Mouse (Mus musculus): ENCODE measurements at regions not wholly inside any gene's neighbourhood (a gene's known extent, or its start where the extent isn't known, plus 50 kb on each side); places are given as distances from the start of the nearest gene placed in this dataset.

GRCm38 (mm10) chr5:116914876-116915275 lies 201.0 kb downstream of the Suds3 start:
- DNase-seq (ENCODE audit: low spot score in 2 of 2), result no peak

GRCm38 (mm10) chr5:116900846-116901245 lies 215.1 kb downstream of the Suds3 start:
- no peak for DNase-seq (ENCODE audit: low spot score in 2 of 2)

GRCm38 (mm10) chr5:116897391-116897790 lies 218.5 kb downstream of the Suds3 start:
- DNase-seq (ENCODE audit: low spot score in 2 of 2), result no peak

- DNase-seq (ENCODE audit: low spot score in 2 of 2), result peak; percentile 83 to 92
These were observed 220.7 kb downstream of the Suds3 start for GRCm38 (mm10) chr5:116895036-116895783.

- DNase-seq (ENCODE audit: low spot score in 2 of 2), result no peak
These were observed 221.3 kb downstream of the Suds3 start for GRCm38 (mm10) chr5:116894575-116894974.

- DNase-seq (ENCODE audit: low spot score in 2 of 2), result no peak
These were observed 223.0 kb downstream of the Suds3 start for GRCm38 (mm10) chr5:116892877-116893276.

- DNase-seq (ENCODE audit: low spot score in 2 of 2), result no peak
These were observed 226.7 kb downstream of the Suds3 start for GRCm38 (mm10) chr5:116889224-116889623.

- peak; percentile 64 to 77 for DNase-seq (ENCODE audit: low spot score in 2 of 2)
These were observed 229.5 kb downstream of the Suds3 start for GRCm38 (mm10) chr5:116886181-116887136.

GRCm38 (mm10) chr5:116879761-116880160 lies 236.2 kb downstream of the Suds3 start:
- no peak for DNase-seq (ENCODE audit: low spot score in 2 of 2)

GRCm38 (mm10) chr5:116874941-116875340 lies 241.0 kb downstream of the Suds3 start:
- DNase-seq (ENCODE audit: low spot score in 2 of 2), result no peak

GRCm38 (mm10) chr5:116868115-116868514 lies 247.8 kb downstream of the Suds3 start:
- peak in 1 of 2 experiments; percentile 8 for DNase-seq (ENCODE audit: low spot score in 2 of 2)

GRCm38 (mm10) chr5:116864275-116864674 lies 251.6 kb downstream of the Suds3 start:
- no peak for DNase-seq (ENCODE audit: low spot score in 2 of 2)

GRCm38 (mm10) chr5:116852691-116853090 lies 261.1 kb upstream of the Srrm4 start:
- DNase-seq (ENCODE audit: low spot score in 2 of 2), result no peak

- DNase-seq (ENCODE audit: low spot score in 2 of 2), result no peak
These were observed 240.3 kb upstream of the Srrm4 start for GRCm38 (mm10) chr5:116831874-116832273.

- no peak for DNase-seq (ENCODE audit: low spot score in 2 of 2)
These were observed 238.2 kb upstream of the Srrm4 start for GRCm38 (mm10) chr5:116829771-116830170.

- no peak for DNase-seq (ENCODE audit: low spot score in 2 of 2)
These were observed 231.6 kb upstream of the Srrm4 start for GRCm38 (mm10) chr5:116823260-116823659.

- no peak for DNase-seq (ENCODE audit: low spot score in 2 of 2)
These were observed 230.5 kb upstream of the Srrm4 start for GRCm38 (mm10) chr5:116822141-116822540.

- DNase-seq (ENCODE audit: low spot score in 2 of 2), result no peak
These were observed 218.2 kb upstream of the Srrm4 start for GRCm38 (mm10) chr5:116809799-116810198.

GRCm38 (mm10) chr5:116809001-116809759 lies 217.6 kb upstream of the Srrm4 start:
- DNase-seq (ENCODE audit: low spot score in 2 of 2), result peak; percentile 24 to 45

GRCm38 (mm10) chr5:116797460-116797859 lies 205.8 kb upstream of the Srrm4 start:
- DNase-seq (ENCODE audit: low spot score in 2 of 2), result no peak

- no peak for DNase-seq (ENCODE audit: low spot score in 2 of 2)
These were observed 203.6 kb upstream of the Srrm4 start for GRCm38 (mm10) chr5:116795169-116795568.

All from layer of hippocampus, postnatal 14 days (tissue).